Mouse (Mus musculus) limb, embryonic 10.5 days (tissue): ENCODE measurements around the gene Igfbp2. TPM values are rescaled to one million over a fixed set of nuclear protein-coding genes. Genes with fewer than 3 reads are reported as not detected.

ENCODE experiments used
- DNase-seq: peaks from one replicate; pipeline ENCODE4 v3.0.0-alpha.2; 2017; ENCODE audit warnings: low spot score
- H3K27ac ChIP-seq: fragments of 300-500 bp; sonication (generic); 2 replicates; pipeline ENCODE4 v1.5.1; 2016; ENCODE audit warnings: mild to moderate bottlenecking
- H3K27me3 ChIP-seq: fragments of 300-500 bp; sonication (generic); 2 replicates; pipeline ENCODE4 v1.6.1; 2016; ENCODE audit warnings: low read depth, mild to moderate bottlenecking; ENCODE audit not compliant: poor library complexity, severe bottlenecking
- H3K36me3 ChIP-seq: fragments of 300-500 bp; sonication (generic); 2 replicates; pipeline ENCODE4 v1.6.1; 2016; ENCODE audit warnings: mild to moderate bottlenecking, moderate library complexity
- H3K4me1 ChIP-seq: fragments of 300-500 bp; sonication (generic); 2 replicates; pipeline ENCODE4 v1.6.1; 2016
- H3K4me3 ChIP-seq: fragments of 300-500 bp; sonication (generic); 2 replicates; pipeline ENCODE4 v1.5.1; 2016; ENCODE audit warnings: mild to moderate bottlenecking, moderate library complexity
- H3K9me3 ChIP-seq: fragments of 300-500 bp; sonication (generic); replicated peaks from 2 replicates; pipeline ENCODE4 v1.6.1; 2016; ENCODE audit warnings: mild to moderate bottlenecking
- whole genome bisulfite sequencing: fragments of 180-500 bp; shearing (Covaris S2); methylation state at CpG from one replicate; pipeline ENCODE4 v1.1.7; 2016; 5-methylcytosine and 5-hydroxymethylcytosine counted together
- polyA plus RNA-seq: library from polyadenylated mRNA; unstranded; fragments of >200 nt; fragmentation: Nextera tagmentation; extraction: Ambion mirVana; gene quantifications from 2 replicates; pipeline ENCODE4 v1.2.1, GENCODE M21; 2016

The Igfbp2 gene
- polyA plus RNA-seq: 198 and 264 TPM in 2 replicates

DNA sequence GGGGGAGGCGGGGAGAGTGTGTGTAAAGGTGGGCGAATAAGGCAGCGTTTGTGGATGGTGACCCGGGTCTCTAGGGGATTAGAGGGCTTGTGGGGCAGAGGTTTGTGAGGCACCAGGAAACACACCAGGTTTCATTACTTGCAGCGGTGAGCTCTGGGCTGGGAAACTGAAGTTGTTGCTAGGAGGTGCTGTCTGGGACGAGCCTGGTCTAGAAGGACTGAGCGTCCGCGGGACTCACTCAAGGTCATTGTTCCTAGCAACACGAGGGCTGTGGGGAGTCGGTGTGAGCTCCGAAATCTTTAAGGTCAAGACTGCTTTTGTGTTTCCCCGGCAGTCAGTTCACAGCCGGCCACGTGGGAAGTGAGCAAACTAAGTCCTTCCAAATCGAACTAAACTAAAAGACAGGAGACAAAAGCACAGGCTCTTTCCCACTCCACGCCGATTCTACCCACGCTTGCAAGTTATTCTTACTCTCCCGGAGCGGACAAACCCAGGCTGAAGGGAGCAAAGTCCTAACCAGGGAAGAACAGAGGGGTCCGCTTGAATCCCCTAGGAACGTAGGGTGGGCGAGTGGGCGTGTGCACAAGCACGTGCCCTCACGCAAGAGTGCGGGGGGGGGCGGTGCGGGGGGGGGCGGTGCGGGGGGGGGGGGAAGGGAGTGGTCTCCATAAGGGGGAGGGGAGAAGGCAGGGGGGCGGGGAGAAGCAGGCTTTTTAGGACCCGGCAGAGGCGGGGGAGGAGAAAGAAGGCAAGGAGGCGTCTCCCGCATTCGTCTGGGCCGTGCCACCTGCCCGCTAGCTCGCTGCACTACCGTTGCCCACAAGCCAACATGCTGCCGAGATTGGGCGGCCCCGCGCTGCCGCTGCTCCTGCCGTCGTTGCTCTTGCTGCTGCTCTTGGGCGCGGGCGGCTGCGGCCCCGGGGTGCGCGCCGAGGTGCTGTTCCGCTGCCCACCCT, at the start of gene Igfbp2:
Gene Igfbp2, plus strand, starts transcription at position 753 of the 956 bp plus-strand sequence.
- peaks cover 53% of the 10 kb centered on the region for H3K4me1 ChIP-seq

GRCm38 (mm10) chr1:72778789-72779188, 45.5 kb upstream of the Igfbp2 start:
- Histone ChIP-seq H3K4me3 (no peak overlapping the region), H3K9me3 (no peaks in the 10 kb centered on the region), H3K36me3 (no peaks in the 10 kb centered on the region), H3K4me1 (peaks cover 10% of the 10 kb centered on the region), H3K27me3 (no peaks in the 10 kb centered on the region), H3K27ac (no peak overlapping the region)
- 35% methylated on average over 6 of the region's 6 CpGs for WGBS
- DNase-seq: no peak

More for the DNA sequence above, at the start of gene Igfbp2:
- under 1% methylated on average over 53 of the region's 58 CpGs for WGBS
- peak within 1 kb of the TSS; percentile 90 for H3K27ac ChIP-seq
- H3K9me3 ChIP-seq: no peaks in the 10 kb centered on the region
- peak within 1 kb of the TSS; percentile 79 for H3K4me3 ChIP-seq
- DNase-seq: peak; percentile 82
- H3K27me3 ChIP-seq: peaks cover 6% of the 10 kb centered on the region; the same call in 1 of the 2 replicates
- H3K36me3 ChIP-seq: peaks cover 3% of the 10 kb centered on the region; the same call in 1 of the 2 replicates

DNA sequence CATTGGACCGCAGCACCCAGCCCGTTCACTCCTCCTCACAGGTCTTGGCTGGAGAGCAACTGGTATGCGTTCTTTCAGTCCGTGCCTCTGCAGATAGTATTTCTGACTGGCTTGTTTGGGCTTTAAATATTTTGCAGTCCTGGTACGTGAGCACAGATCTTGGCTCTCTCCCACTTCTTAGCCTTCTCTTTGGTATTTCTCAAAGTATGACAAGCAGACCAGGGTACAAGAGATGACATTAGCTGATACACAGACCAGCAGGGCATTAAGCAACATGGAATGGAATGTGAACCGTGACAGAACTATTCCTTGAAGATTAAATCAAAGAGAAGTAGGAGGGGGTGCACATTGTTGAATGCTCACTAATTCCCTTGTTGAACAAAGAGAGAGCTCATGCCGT, 43.6 kb upstream of the Igfbp2 start:
- Histone ChIP-seq H3K36me3 (no peaks in the 10 kb centered on the region), H3K27ac (no peak overlapping the region), H3K9me3 (no peaks in the 10 kb centered on the region), H3K4me3 (no peak overlapping the region), H3K27me3 (no peaks in the 10 kb centered on the region), H3K4me1 (peaks cover 14% of the 10 kb centered on the region)
- WGBS: 76% methylated on average over 7 of the region's 7 CpGs
- DNase-seq: no peak

- no peak overlapping the region for H3K27ac ChIP-seq
- H3K4me1 ChIP-seq: peaks cover 14% of the 10 kb centered on the region
- no peak for DNase-seq
- H3K4me3 ChIP-seq: no peak overlapping the region
- no peaks in the 10 kb centered on the region for H3K9me3 ChIP-seq
- H3K27me3 ChIP-seq: no peaks in the 10 kb centered on the region
- no peaks in the 10 kb centered on the region for H3K36me3 ChIP-seq
- 60% methylated on average over 2 of the region's 2 CpGs for WGBS
Measured at GRCm38 (mm10) chr1:72783341-72783740, 41.0 kb upstream of the Igfbp2 start.

DNA sequence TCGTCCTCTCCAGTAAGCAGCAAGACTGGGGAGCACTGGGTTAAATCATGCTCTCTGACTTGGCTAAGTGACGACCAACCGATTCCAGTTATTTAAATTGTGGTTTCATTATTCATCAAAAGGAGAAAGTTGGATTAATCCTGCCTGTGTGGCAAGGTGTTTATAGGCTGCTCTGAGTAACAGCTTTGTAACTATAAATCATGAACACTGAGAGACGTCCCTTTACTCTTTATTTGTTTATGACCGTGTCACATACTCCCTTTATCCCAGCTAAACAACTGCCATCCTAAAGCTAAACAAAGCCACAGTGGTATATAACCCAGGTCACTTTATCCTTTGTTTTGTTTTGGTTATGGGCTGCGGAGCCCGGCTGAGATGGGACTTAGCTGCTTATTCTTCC, 40.3 kb upstream of the Igfbp2 start:
- WGBS: 19% methylated on average over 7 of the region's 7 CpGs
- H3K36me3 ChIP-seq: no peaks in the 10 kb centered on the region
- H3K27ac ChIP-seq: no peak overlapping the region
- H3K9me3 ChIP-seq: no peaks in the 10 kb centered on the region
- H3K4me3 ChIP-seq: no peak overlapping the region
- H3K27me3 ChIP-seq: no peaks in the 10 kb centered on the region
- peaks cover 10% of the 10 kb centered on the region for H3K4me1 ChIP-seq
- no peak for DNase-seq

DNA sequence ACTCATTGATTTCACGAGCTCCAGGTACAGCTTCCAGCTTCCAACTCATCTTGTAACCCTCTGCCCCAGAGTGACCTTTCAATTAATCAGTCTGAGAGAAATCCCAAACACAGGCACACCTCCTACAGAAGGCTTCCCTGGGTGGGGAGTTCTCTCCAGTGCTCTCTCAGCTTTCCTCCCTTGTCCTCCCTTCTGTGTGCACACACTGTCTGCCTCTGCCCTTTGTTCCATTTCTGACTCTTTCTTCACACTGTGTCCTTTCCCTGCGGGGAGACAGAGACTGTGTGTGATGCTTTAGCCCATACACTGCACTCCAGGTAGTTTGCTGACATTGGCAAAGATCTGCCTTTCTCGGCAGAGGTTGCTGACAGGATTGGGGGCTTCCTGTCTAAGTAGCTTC, 33.6 kb upstream of the Igfbp2 start:
- peaks cover 13% of the 10 kb centered on the region; the same call in 1 of the 2 replicates for H3K4me1 ChIP-seq
- no peak for DNase-seq
- 0 out of 2 replicates have a peak overlapping the region, but pooled peaks have one; percentile 19 for H3K27ac ChIP-seq
- H3K4me3 ChIP-seq: no peak overlapping the region
- no peaks in the 10 kb centered on the region for H3K36me3 ChIP-seq
- H3K9me3 ChIP-seq: no peaks in the 10 kb centered on the region
- H3K27me3 ChIP-seq: no peaks in the 10 kb centered on the region
- WGBS: 56% methylated on average over 3 of the region's 3 CpGs

GRCm38 (mm10) chr1:72791743-72792142, 32.6 kb upstream of the Igfbp2 start:
- Histone ChIP-seq H3K27me3 (no peaks in the 10 kb centered on the region), H3K4me3 (no peak overlapping the region), H3K27ac (no peak overlapping the region), H3K4me1 (peaks cover 13% of the 10 kb centered on the region; the same call in 1 of the 2 replicates), H3K36me3 (no peaks in the 10 kb centered on the region), H3K9me3 (no peaks in the 10 kb centered on the region)
- DNase-seq: no peak

GRCm38 (mm10) chr1:72792262-72792661, 32.0 kb upstream of the Igfbp2 start:
- Histone ChIP-seq H3K27me3 (no peaks in the 10 kb centered on the region), H3K36me3 (no peaks in the 10 kb centered on the region), H3K9me3 (no peaks in the 10 kb centered on the region), H3K27ac (no peak overlapping the region), H3K4me3 (no peak overlapping the region), H3K4me1 (peaks cover 13% of the 10 kb centered on the region; the same call in 1 of the 2 replicates)
- no peak for DNase-seq
- WGBS: 46% methylated on average over 1 of the region's 1 CpGs

DNA sequence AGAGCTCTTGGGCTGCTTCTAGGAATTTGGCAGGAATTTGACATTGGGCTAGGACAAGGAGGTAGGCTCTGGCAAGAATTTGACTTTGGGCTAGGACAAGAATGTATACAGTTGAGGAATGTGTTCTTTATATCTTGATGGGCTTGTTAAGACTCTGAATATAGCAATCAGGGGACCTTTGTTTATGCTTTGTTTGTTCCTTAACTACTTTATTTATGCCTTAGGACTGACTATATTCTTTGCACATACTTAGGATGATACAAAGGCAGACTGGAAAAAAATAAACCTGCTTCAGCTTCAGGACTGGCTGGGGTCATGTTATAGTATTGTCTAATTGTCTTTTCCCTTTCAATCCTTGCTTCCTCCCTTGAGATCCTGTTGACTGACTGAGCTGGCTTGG, 31.1 kb upstream of the Igfbp2 start:
- H3K4me1 ChIP-seq: peaks cover 13% of the 10 kb centered on the region; the same call in 1 of the 2 replicates
- no peak overlapping the region for H3K27ac ChIP-seq
- no peak overlapping the region for H3K4me3 ChIP-seq
- DNase-seq: no peak
- H3K27me3 ChIP-seq: no peaks in the 10 kb centered on the region
- no peaks in the 10 kb centered on the region for H3K9me3 ChIP-seq
- no peaks in the 10 kb centered on the region for H3K36me3 ChIP-seq

- WGBS: 90% methylated on average over 2 of the region's 2 CpGs
- no peak overlapping the region for H3K4me3 ChIP-seq
- no peaks in the 10 kb centered on the region for H3K9me3 ChIP-seq
- H3K4me1 ChIP-seq: 0 out of 2 replicates have a peak, but pooled peaks cover 8% of the 10 kb centered on the region
- no peaks in the 10 kb centered on the region for H3K36me3 ChIP-seq
- H3K27me3 ChIP-seq: no peaks in the 10 kb centered on the region
- DNase-seq: no peak
- no peak overlapping the region for H3K27ac ChIP-seq
Measured at GRCm38 (mm10) chr1:72796128-72796527, 28.2 kb upstream of the Igfbp2 start.

DNA sequence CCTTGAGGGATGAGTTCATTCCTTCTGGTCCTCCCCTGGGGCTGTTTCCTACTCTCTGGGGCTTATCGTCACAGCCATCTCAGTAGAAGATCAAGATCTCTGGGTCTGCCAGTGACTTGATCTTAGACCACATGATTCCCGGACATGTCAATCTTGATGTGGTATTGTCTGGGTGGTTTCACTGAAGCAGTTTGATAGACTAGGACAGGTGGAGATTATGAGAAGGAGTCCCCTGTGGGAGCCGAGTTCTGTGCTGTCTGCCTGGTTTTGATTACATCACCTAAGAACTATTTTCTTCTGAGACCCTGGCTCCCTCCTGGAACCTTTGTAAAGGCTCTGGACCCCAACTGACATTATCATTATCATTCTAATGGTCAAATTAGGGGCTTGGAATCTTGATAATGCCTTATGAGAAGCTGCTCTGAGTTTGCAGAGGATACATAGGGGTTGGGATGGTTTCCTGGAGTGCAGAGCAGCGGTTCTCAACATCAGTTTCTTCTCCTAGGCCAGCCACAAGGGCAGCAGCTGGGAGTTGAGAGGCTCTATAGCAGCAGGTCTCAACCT, 27.1 kb upstream of the Igfbp2 start:
- H3K9me3 ChIP-seq: no peaks in the 10 kb centered on the region
- no peak overlapping the region for H3K4me3 ChIP-seq
- no peak overlapping the region for H3K27ac ChIP-seq
- no peaks in the 10 kb centered on the region for H3K36me3 ChIP-seq
- H3K27me3 ChIP-seq: no peaks in the 10 kb centered on the region
- 74% methylated on average over 4 of the region's 4 CpGs for WGBS
- DNase-seq: no peak
- no peaks in the 10 kb centered on the region for H3K4me1 ChIP-seq

GRCm38 (mm10) chr1:72798441-72798840, 25.9 kb upstream of the Igfbp2 start:
- H3K27ac ChIP-seq: no peak overlapping the region
- H3K27me3 ChIP-seq: no peaks in the 10 kb centered on the region
- no peaks in the 10 kb centered on the region for H3K4me1 ChIP-seq
- no peaks in the 10 kb centered on the region for H3K36me3 ChIP-seq
- H3K9me3 ChIP-seq: no peaks in the 10 kb centered on the region
- WGBS: 93% methylated on average over 2 of the region's 2 CpGs
- DNase-seq: no peak
- H3K4me3 ChIP-seq: no peak overlapping the region

- no peak overlapping the region for H3K4me3 ChIP-seq
- no peak overlapping the region for H3K27ac ChIP-seq
- H3K27me3 ChIP-seq: no peaks in the 10 kb centered on the region
- no peaks in the 10 kb centered on the region for H3K9me3 ChIP-seq
- no peaks in the 10 kb centered on the region for H3K36me3 ChIP-seq
- DNase-seq: no peak
- peaks cover 24% of the 10 kb centered on the region for H3K4me1 ChIP-seq
- 93% methylated on average over 4 of the region's 4 CpGs for WGBS
Measured at GRCm38 (mm10) chr1:72804031-72804430, 20.3 kb upstream of the Igfbp2 start.
